Mouse (Mus musculus): Measurements from ENCODE around the gene Sec31b. TPM values are rescaled to one million over a fixed set of nuclear protein-coding genes. Genes with fewer than 3 reads are reported as not detected.

Gene Sec31b
- polyA plus RNA-seq, 2 experiments: 0.34 to 1.6 TPM

- no peak overlapping the region for H3K27ac ChIP-seq (replicated peaks; ENCODE audit: low read depth, low read length)
- WGBS: 27% methylated on average over 4 of the region's 4 CpGs
- H3K36me3 ChIP-seq (ENCODE audit: control insufficient read depth, insufficient read depth, low read length): no peaks in the 10 kb centered on the region
- DNase-seq (ENCODE audit: low spot score): no peak
- H3K4me2 ChIP-seq (replicated peaks; ENCODE audit: low read depth, low read length, severe bottlenecking): no peak overlapping the region
- H3K4me1 ChIP-seq (ENCODE audit: control insufficient read depth, insufficient read depth, low read length): no peaks in the 10 kb centered on the region
- no peaks in the 10 kb centered on the region for H3K27me3 ChIP-seq (ENCODE audit: control insufficient read depth, insufficient read depth, low read length)
- no peak overlapping the region for H3K9ac ChIP-seq (ENCODE audit: low read depth, low read length, severe bottlenecking)
- no peak for TF ChIP-seq POLR2A (IDR thresholded peaks at IDR 0.05; ENCODE audit: borderline replicate concordance, extremely low read depth, insufficient read depth, insufficient read length)
- ATAC-seq (ENCODE audit: low FRiP score, low read depth): no peak
- H3K9me3 ChIP-seq (ENCODE audit: control insufficient read depth, low read length): no peaks in the 10 kb centered on the region
- H3K4me3 ChIP-seq (replicated peaks; ENCODE audit: low read length): no peak overlapping the region
Measured at GRCm38 (mm10) chr19:44588036-44588435, 42.4 kb upstream of the Sec31b start.

- no peak for TF ChIP-seq POLR2A (IDR thresholded peaks at IDR 0.05; ENCODE audit: borderline replicate concordance, extremely low read depth, insufficient read depth, insufficient read length)
- H3K4me3 ChIP-seq (replicated peaks; ENCODE audit: low read length): no peak overlapping the region
Measured at GRCm38 (mm10) chr19:44582638-44583309, 37.1 kb upstream of the Sec31b start.

GRCm38 (mm10) chr19:44582103-44582502 lies 36.4 kb upstream of the Sec31b start:
- Histone ChIP-seq H3K9me3 (ENCODE audit: control insufficient read depth, low read length) (no peaks in the 10 kb centered on the region), H3K9ac (ENCODE audit: low read depth, low read length, severe bottlenecking) (no peak overlapping the region), H3K4me3 (replicated peaks; ENCODE audit: low read length) (no peak overlapping the region), H3K36me3 (ENCODE audit: control insufficient read depth, insufficient read depth, low read length) (peaks cover 8% of the 10 kb centered on the region; the same call in 1 of the 2 replicates), H3K27me3 (ENCODE audit: control insufficient read depth, insufficient read depth, low read length) (no peaks in the 10 kb centered on the region), H3K4me1 (ENCODE audit: control insufficient read depth, insufficient read depth, low read length) (no peaks in the 10 kb centered on the region), H3K27ac (replicated peaks; ENCODE audit: low read depth, low read length) (no peak overlapping the region), H3K4me2 (replicated peaks; ENCODE audit: low read depth, low read length, severe bottlenecking) (no peak overlapping the region)
- no peak for ATAC-seq (ENCODE audit: low FRiP score, low read depth)
- WGBS: 81% methylated on average over 10 of the region's 10 CpGs
- DNase-seq (ENCODE audit: low spot score): no peak
- TF ChIP-seq POLR2A (IDR thresholded peaks at IDR 0.05; ENCODE audit: borderline replicate concordance, extremely low read depth, insufficient read depth, insufficient read length): no peak

More at GRCm38 (mm10) chr19:44582638-44583309, 37.1 kb upstream of the Sec31b start:
- WGBS: 34% methylated on average over 9 of the region's 9 CpGs
- peak; percentile 77 for ATAC-seq (ENCODE audit: low FRiP score, low read depth)
- H3K9me3 ChIP-seq (ENCODE audit: control insufficient read depth, low read length): no peaks in the 10 kb centered on the region
- H3K27me3 ChIP-seq (ENCODE audit: control insufficient read depth, insufficient read depth, low read length): no peaks in the 10 kb centered on the region
- no peaks in the 10 kb centered on the region for H3K4me1 ChIP-seq (ENCODE audit: control insufficient read depth, insufficient read depth, low read length)
- peak; percentile 86 for DNase-seq (ENCODE audit: low spot score)
- no peak overlapping the region for H3K4me2 ChIP-seq (replicated peaks; ENCODE audit: low read depth, low read length, severe bottlenecking)
- no peak overlapping the region for H3K27ac ChIP-seq (replicated peaks; ENCODE audit: low read depth, low read length)
- H3K36me3 ChIP-seq (ENCODE audit: control insufficient read depth, insufficient read depth, low read length): peaks cover 1% of the 10 kb centered on the region; the same call in 1 of the 2 replicates
- no peak overlapping the region for H3K9ac ChIP-seq (ENCODE audit: low read depth, low read length, severe bottlenecking)

GRCm38 (mm10) chr19:44578038-44578437 lies 32.4 kb upstream of the Sec31b start:
- TF ChIP-seq POLR2A (IDR thresholded peaks at IDR 0.05; ENCODE audit: borderline replicate concordance, extremely low read depth, insufficient read depth, insufficient read length): no peak
- H3K9ac ChIP-seq (ENCODE audit: low read depth, low read length, severe bottlenecking): no peak overlapping the region
- WGBS: 79% methylated on average over 1 of the region's 1 CpGs

GRCm38 (mm10) chr19:44576275-44576674 lies 30.6 kb upstream of the Sec31b start:
- DNase-seq (ENCODE audit: low spot score) (no peak), ATAC-seq (ENCODE audit: low FRiP score, low read depth) (peak; percentile 56)
- Histone ChIP-seq H3K4me2 (replicated peaks; ENCODE audit: low read depth, low read length, severe bottlenecking) (no peak overlapping the region), H3K27ac (replicated peaks; ENCODE audit: low read depth, low read length) (no peak overlapping the region), H3K4me1 (ENCODE audit: control insufficient read depth, insufficient read depth, low read length) (no peaks in the 10 kb centered on the region), H3K9ac (ENCODE audit: low read depth, low read length, severe bottlenecking) (no peak overlapping the region), H3K4me3 (replicated peaks; ENCODE audit: low read length) (no peak overlapping the region), H3K36me3 (ENCODE audit: control insufficient read depth, insufficient read depth, low read length) (peaks cover 45% of the 10 kb centered on the region), H3K9me3 (ENCODE audit: control insufficient read depth, low read length) (no peaks in the 10 kb centered on the region), H3K27me3 (ENCODE audit: control insufficient read depth, insufficient read depth, low read length) (no peaks in the 10 kb centered on the region)
- 65% methylated on average over 7 of the region's 7 CpGs for WGBS
- TF ChIP-seq POLR2A (IDR thresholded peaks at IDR 0.05; ENCODE audit: borderline replicate concordance, extremely low read depth, insufficient read depth, insufficient read length): no peak

More at GRCm38 (mm10) chr19:44578038-44578437, 32.4 kb upstream of the Sec31b start:
- Histone ChIP-seq H3K4me3 (replicated peaks; ENCODE audit: low read length) (no peak overlapping the region), H3K36me3 (ENCODE audit: control insufficient read depth, insufficient read depth, low read length) (peaks cover 28% of the 10 kb centered on the region), H3K27me3 (ENCODE audit: control insufficient read depth, insufficient read depth, low read length) (no peaks in the 10 kb centered on the region), H3K27ac (replicated peaks; ENCODE audit: low read depth, low read length) (no peak overlapping the region), H3K4me2 (replicated peaks; ENCODE audit: low read depth, low read length, severe bottlenecking) (no peak overlapping the region), H3K4me1 (ENCODE audit: control insufficient read depth, insufficient read depth, low read length) (no peaks in the 10 kb centered on the region), H3K9me3 (ENCODE audit: control insufficient read depth, low read length) (no peaks in the 10 kb centered on the region)
- ATAC-seq (ENCODE audit: low FRiP score, low read depth) (no peak), DNase-seq (ENCODE audit: low spot score) (no peak)
